Mouse (Mus musculus) urinary bladder, adult 2 months (tissue): Measurements from ENCODE around the gene Gucy2d. TPM values are rescaled to one million over a fixed set of nuclear protein-coding genes. Genes with fewer than 3 reads are reported as not detected.

Experiments
- DNase-seq: peaks from one replicate; pipeline ENCODE4 v3.0.0; 2022; ENCODE audit warnings: low spot score
- polyA plus RNA-seq: library from polyadenylated mRNA; depleted of rRNA; stranded (reverse); fragments of >200 nt; gene quantifications from 2 replicates; pipeline ENCODE4 v1.2.3, GENCODE M21; 2012; rRNA removed

The Gucy2d gene
- polyA plus RNA-seq, 1 experiment, result 0.17 TPM

DNA sequence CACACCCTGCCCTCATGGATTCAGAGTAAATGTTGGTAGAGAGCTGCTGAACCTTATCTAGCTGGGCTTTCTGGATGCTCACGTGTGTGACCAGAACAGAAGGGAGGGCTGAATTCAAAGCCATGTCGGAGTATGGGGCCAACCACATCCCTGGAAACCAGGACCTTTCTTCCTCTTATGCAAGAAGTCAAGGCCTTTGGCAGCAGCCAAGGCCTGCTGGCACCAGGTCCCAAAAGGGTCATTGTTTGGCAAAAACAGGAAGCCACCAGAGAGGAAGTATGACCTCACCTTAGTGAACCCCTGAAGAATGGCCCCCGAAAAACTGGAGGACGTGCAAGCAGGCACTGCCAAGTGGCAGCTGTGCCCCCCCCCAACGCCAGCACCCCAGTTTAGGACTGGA lies 82.4 kb downstream of the Gucy2d start:
- DNase-seq, result no peak

DNA sequence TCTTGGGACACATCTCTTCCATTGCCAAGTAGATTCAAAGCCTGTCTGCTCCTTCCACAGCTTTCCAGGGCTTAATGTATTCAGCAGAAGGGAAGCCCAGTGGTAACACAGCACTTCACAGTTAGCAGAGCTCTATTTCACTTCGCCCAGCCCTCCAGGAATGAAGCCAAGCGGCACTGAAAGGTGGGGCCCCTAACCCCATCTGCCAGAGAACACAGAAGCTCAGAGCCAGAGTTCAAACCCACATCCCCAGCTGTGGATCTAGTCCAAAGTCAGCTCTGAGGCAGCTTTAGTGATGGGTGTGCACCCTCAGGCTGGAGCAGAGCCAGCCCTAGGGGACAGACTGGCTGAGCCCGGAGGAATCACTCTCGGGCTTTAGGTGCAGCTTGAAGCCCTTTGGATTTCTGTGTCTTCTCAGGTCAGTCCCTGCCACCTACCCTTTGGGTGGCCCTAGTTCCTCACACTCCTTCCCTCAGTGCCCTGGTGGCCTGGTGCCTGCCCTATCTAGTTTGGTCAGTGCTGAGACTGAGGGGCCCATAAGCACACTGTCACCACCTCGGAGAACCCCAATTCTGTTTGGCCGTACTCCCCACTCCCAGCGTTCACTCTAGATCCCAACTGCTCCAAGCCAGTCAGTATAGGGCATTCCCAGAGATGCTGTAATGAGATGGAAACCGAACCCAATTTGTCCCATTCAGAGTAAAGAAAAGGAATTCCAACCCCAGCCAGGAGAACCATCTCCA lies 83.0 kb downstream of the Gucy2d start:
- no peak for DNase-seq

DNA sequence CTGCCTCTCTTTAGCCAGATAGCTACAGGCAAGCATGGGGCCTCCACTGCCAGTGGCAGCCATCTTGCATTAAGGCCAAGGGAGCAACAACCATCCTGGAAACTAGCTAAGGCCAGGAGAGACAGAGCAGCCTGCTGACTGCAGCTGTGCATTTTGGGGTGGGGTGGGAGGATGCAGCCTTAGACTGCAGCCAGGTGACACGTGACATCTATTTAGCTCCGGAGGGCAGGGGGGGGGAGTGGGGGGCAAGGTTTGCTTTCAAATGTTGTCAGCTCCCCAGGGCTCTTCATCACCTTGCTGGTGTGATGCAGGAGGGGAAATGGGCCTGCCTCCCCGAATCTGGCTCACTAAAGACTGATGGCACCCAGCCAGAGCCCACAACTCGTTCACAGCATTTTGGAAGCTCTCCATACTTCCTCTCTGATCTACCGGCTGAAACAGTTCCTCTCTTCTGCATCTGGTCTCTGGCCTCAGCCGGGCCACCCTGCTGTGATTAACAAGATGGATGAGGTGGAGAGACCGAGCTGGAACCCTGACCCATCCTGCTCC lies 83.7 kb downstream of the Gucy2d start:
- no peak for DNase-seq

DNA sequence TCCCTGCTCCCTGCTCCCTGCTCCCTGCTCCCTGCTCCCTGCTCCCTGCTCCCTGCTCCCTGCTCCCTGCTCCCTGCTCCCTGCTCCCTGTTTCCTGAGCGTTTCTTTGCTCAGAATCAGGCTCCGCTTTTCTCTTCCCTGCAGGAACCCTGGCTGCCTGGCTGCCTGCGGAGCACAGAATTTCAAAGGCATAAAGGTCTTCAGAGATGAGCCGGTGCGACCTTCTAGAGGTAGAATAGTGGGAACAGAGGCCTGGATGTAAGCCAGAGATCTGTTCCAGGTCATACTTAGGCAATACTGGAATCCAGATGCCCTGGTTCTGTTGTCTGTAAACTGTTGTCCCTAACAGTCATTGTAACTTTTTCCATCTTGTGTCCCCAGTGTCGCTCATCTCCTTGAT lies 84.2 kb downstream of the Gucy2d start:
- DNase-seq, result no peak

DNA sequence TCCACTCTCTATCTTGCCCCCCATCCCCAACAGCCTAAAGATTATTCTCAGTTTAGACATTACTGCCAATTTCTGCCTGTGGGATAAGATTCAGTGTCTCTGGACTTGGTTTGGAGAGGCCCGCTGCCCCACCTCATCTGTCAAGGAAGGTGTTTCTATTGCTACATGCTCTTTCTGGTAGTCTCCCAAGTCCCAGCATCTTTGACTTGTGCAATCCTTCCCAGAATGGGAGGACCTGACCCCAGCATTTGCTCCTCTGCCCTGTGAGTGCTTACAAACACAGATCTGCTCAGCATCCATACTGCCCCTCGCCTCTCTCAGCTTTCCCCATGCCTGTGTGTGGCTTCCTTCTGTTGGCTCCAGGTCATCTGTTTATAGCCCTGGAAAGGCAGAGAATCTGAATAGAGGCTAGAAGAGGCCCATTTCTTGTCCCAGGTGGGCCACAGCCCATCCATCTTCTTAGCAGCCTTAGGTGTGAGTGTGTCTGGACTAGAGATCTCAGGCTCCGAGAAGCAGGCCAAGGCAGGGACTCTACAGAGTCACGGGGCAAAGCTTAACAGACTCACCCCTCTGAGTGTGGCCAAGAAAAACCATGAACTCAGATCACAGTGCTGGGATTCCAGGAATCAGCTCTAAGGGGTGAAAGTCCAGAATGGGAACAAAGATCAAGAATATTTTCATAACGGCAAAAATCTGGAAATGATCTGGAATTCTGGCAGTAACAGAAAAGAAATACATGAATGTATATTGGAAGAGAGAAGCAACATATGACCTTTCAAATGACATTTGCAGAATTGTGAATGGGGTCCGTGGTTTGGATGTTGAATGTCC lies 84.9 kb downstream of the Gucy2d start:
- DNase-seq, result no peak

Other genes with a start within 250 kb of the Gucy2d start
- gene B3gnt6, start 240.9 kb upstream of the Gucy2d start, polyA plus RNA-seq, result 0.32 and 0.46 TPM in 2 replicates
- gene Acer3, start 119.2 kb upstream of the Gucy2d start, polyA plus RNA-seq, result 26.7 and 32.4 TPM in 2 replicates
- gene Tsku, start 79.1 kb upstream of the Gucy2d start, polyA plus RNA-seq, result 199 and 219 TPM in 2 replicates
- 12.6 and 17.6 TPM in 2 replicates for gene Lrrc32, start 48.9 kb downstream of the Gucy2d start, polyA plus RNA-seq
- gene Emsy, start 216.4 kb downstream of the Gucy2d start, polyA plus RNA-seq, result 15.0 and 22.9 TPM in 2 replicates